Mouse (Mus musculus) thymus, postnatal 25 days (tissue): Measurements from ENCODE around the gene Ahnak2.

Source experiments
- DNase-seq: peaks from one replicate; pipeline ENCODE4 v3.0.0; 2022

Gene Ahnak2

GRCm38 (mm10) chr12:112727801-112728200 is 74.7 kb downstream of the Ahnak2 start:
- no peak for DNase-seq

- peak; percentile 75 for DNase-seq
Observed at GRCm38 (mm10) chr12:112724077-112724805, 78.2 kb downstream of the Ahnak2 start.

- no peak for DNase-seq
Observed at GRCm38 (mm10) chr12:112723445-112723844, 79.0 kb downstream of the Ahnak2 start.

DNA sequence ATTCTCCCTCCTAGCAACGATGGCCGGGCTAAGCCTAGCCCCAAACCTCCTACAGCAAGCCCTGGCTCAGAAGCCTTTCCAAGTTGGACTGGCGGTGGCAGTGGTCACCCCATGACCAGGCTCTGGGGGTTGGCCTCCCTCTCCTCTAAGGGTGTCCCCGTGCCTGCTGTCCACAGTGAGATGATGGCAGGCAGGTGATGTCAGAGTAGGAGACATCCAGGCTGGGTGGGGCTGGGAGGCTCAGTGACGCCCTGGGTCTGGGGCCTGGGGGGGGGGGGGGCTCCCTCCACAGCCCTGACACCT is 79.5 kb downstream of the Ahnak2 start:
- no peak for DNase-seq

DNA sequence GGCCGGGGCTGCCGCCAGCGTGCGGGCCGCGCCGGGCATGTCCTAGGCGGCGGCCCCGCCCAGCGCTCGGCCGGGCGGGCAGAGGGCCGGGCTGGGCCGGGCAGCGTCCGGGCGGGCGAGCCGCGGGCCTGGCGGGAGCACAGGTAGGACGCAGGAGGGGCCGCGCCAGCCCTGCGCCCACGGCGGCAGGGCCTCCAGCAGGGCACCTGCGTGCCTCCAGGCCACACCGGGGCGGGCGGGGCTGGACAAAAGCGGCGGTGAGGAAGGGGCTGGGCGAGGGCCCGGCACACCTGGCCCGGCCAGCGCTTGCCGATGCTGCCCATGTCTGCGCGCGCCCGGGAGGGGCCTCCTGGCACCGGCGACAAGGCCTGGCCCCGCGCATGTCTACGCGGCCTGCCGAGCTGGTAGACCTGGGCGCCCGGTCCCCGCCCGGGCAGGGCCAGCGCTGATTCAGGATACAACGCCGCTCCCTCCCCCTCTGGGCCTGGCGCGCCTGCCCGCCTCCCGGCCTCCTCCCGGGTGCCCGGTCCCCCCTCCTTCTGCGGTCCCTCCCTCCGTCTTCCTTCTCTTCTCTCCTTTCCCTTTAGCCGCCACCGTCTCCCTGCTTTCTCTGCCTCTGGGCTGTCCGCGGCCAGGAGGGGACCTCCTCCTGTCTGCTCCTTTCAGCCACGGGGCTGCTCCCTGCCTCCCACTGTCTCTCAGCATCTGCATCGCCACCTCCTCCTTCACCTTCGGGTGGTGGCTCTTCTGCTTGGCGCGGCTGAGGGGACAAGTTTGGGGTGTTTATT is 80.0 kb downstream of the Ahnak2 start:
- DNase-seq = peak; percentile 28
